Mouse (Mus musculus): ENCODE data around the gene 1700066M21Rik. TPM values are rescaled to one million over a fixed set of nuclear protein-coding genes. Genes with fewer than 3 reads are reported as not detected.

Gene 1700066M21Rik
- polyA plus RNA-seq, 1 experiment from 2014 or later = 22.3 TPM

DNA sequence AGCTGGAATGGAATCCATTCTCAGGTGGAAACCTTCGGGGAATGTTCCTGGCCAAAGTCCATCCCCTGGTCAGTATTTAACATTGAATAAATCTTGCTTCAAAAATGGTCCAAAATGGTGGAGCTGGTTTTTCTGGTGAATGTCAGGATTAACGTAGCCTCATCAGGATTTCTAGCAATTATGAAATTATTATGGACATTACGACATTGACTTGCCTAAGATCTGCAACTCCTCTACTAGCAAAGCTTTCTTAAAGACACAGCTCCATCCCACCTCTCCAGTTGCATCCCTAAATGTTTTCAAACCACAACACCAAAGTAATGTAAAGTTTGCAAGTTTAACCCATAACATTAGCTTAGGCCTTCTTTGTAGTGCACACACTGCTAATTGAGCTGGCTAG is 10.0 kb upstream of the 1700066M21Rik start:
- H3K9ac ChIP-seq = no peak overlapping the region
- no peak overlapping the region for H3K27ac ChIP-seq
- no peaks in the 10 kb centered on the region for H3K9me3 ChIP-seq (replicated peaks)
- no peaks in the 10 kb centered on the region for H3K36me3 ChIP-seq (ENCODE audit: poor library complexity, severe bottlenecking)
- no peaks in the 10 kb centered on the region for H3K4me1 ChIP-seq
- ATAC-seq = no peak
- H3K27me3 ChIP-seq = no peaks in the 10 kb centered on the region
- H3K4me2 ChIP-seq = no peak overlapping the region
- no peak overlapping the region for H3K4me3 ChIP-seq
- WGBS = 93% methylated on average over 3 of the region's 3 CpGs

DNA sequence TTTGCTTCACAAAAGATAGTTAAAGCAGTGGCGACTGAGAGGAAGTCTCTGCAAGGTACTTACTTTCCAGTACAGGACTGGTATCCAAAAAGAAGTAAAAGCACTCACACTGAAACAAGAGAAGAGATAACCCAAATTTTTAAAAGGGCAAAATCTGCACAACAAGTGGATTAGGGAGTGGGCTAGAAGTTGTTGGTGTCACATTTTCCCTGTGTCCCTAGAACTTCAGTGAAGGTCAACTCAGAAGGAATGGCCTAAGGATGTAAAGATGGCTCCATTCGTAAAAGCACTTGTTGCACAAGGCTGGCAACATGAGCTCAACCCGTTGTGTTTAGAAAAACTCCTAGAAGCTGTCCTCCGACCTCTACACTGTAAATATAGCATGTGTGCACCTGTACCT is 8.3 kb upstream of the 1700066M21Rik start:
- no peak overlapping the region for H3K27ac ChIP-seq
- H3K4me1 ChIP-seq = no peaks in the 10 kb centered on the region
- no peaks in the 10 kb centered on the region for H3K9me3 ChIP-seq (replicated peaks)
- no peak overlapping the region for H3K9ac ChIP-seq
- ATAC-seq = no peak
- H3K36me3 ChIP-seq (ENCODE audit: poor library complexity, severe bottlenecking) = no peaks in the 10 kb centered on the region
- no peak overlapping the region for H3K4me2 ChIP-seq
- H3K4me3 ChIP-seq = no peak overlapping the region
- no peaks in the 10 kb centered on the region for H3K27me3 ChIP-seq
- WGBS = 85% methylated on average over 4 of the region's 4 CpGs

DNA sequence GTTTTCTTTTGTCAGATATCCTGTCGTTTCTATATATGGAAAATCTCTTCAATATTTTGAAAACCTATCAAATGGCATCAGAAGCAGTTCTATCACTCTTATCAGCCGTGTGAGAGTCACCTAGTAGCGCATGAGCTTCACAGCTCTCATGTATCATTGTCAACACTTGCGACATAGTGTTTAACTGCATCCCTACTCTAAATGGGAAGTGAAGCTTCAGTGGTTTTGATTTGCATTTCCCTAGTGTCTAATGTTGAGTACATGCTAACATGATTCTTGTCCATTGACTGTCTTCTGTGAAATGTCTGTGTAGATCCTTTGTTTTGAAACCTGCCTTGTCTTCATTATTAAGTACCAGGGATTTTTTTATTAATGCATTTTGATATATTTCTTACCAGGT is 7.0 kb upstream of the 1700066M21Rik start:
- no peak overlapping the region for H3K27ac ChIP-seq
- 95% methylated on average over 4 of the region's 4 CpGs for WGBS
- no peaks in the 10 kb centered on the region for H3K4me1 ChIP-seq
- no peaks in the 10 kb centered on the region for H3K27me3 ChIP-seq
- no peak overlapping the region for H3K9ac ChIP-seq
- no peak for ATAC-seq
- no peak overlapping the region for H3K4me3 ChIP-seq
- no peaks in the 10 kb centered on the region for H3K36me3 ChIP-seq (ENCODE audit: poor library complexity, severe bottlenecking)
- H3K9me3 ChIP-seq (replicated peaks) = no peaks in the 10 kb centered on the region
- H3K4me2 ChIP-seq = no peak overlapping the region

DNA sequence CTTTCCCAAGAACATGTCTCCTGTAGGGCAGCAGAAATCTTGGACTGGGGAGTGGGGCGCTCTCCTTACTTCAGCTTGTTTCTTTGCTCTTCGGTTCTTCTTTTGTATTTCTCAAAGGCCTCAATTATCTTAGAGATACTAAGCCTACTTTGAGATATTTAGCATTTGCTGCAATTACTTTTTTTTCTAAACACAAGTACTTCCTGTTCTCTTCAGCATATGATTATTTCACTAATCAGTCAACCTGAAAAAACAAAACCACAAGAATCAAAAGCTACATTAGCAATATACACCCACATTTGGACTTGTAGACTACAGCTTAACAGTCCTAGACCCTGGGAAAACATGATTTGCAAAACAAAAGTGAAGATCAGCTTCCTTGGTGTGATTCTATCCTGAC is 2.1 kb upstream of the 1700066M21Rik start:
- Histone ChIP-seq H3K36me3 (ENCODE audit: poor library complexity, severe bottlenecking) (no peaks in the 10 kb centered on the region), H3K27me3 (no peaks in the 10 kb centered on the region), H3K9ac (no peak overlapping the region), H3K27ac (no peak overlapping the region), H3K4me3 (no peak overlapping the region), H3K4me2 (no peak overlapping the region), H3K9me3 (replicated peaks) (no peaks in the 10 kb centered on the region), H3K4me1 (peaks cover 22% of the 10 kb centered on the region)
- WGBS = 91% methylated on average over 2 of the region's 2 CpGs
- no peak for ATAC-seq

DNA sequence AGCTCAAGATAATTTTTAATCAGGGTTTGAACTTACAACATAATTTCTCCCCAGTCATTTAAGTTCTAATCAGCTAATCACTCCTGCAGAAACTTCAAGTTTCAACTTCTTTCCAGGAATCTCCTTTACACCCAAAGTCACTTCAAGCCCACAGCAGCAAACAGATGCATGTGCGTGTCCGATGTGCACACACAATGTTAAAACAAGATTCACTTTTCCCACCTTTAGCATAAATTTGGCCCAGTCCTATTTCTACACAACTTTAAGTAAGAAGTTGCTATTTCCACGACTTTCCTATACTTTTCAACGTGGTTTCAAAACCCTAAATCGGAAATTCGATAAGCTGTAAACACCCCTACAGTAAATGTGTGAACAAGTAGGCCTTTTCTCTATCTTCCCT is 614 bp upstream of the 1700066M21Rik start:
- ATAC-seq = no peak
- H3K4me2 ChIP-seq = peak overlapping the region; percentile 89
- WGBS = 69% methylated on average over 6 of the region's 6 CpGs
- no peaks in the 10 kb centered on the region for H3K27me3 ChIP-seq
- H3K4me3 ChIP-seq = peak overlapping the region; percentile 67
- no peak overlapping the region for H3K27ac ChIP-seq
- H3K36me3 ChIP-seq (ENCODE audit: poor library complexity, severe bottlenecking) = no peaks in the 10 kb centered on the region; the same call in 1 of the 2 replicates
- no peaks in the 10 kb centered on the region for H3K9me3 ChIP-seq (replicated peaks)
- H3K4me1 ChIP-seq = peaks cover 22% of the 10 kb centered on the region
- no peak overlapping the region for H3K9ac ChIP-seq

DNA sequence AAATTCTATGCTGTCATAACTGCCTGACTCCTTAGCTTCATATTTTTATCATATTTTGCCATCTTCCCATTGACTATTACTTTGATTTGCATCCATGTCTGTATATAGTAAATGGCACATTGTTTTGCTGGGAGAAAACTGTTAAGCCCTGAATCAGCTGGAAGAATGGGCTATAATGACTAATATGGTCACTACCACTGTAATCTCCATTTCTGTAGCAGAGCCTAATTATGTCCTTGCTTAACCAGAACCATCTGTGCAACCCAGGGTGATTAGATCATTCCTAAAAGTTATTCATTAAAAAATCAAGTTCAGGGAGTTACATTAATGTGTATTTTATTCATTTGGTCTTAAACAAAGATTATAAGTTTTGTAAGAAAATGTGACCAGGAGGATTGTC is 9.1 kb downstream of the 1700066M21Rik start:
- Histone ChIP-seq H3K36me3 (ENCODE audit: poor library complexity, severe bottlenecking) (peaks cover 4% of the 10 kb centered on the region; the same call in 1 of the 2 replicates), H3K9ac (no peak overlapping the region), H3K9me3 (replicated peaks) (no peaks in the 10 kb centered on the region), H3K4me2 (no peak overlapping the region), H3K4me3 (no peak overlapping the region), H3K4me1 (peaks cover 18% of the 10 kb centered on the region), H3K27ac (no peak overlapping the region), H3K27me3 (no peaks in the 10 kb centered on the region)
- no peak for ATAC-seq

DNA sequence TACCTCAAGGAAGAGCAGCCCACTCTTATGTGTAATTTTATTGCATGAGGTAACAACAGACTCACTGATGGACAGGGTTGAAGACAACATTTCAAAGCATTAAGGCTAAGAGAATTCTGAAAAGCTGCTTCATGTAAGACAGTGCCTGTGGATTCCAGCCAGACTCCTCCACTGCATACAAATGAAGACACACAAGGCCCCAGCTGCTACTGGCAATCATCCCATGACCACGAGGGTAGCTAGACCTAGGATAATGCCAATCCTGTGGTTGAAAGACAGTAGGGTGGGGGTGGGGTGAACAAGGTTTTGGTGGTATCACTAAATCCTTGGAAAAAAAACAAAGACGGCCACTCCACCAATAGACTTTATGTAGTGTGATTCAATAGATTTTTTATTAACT is 10.5 kb downstream of the 1700066M21Rik start:
- Histone ChIP-seq H3K9ac (no peak overlapping the region), H3K4me3 (no peak overlapping the region), H3K4me2 (no peak overlapping the region), H3K4me1 (peaks cover 18% of the 10 kb centered on the region), H3K27me3 (no peaks in the 10 kb centered on the region), H3K9me3 (replicated peaks) (no peaks in the 10 kb centered on the region), H3K27ac (peak overlapping the region; percentile 37), H3K36me3 (ENCODE audit: poor library complexity, severe bottlenecking) (peaks cover 6% of the 10 kb centered on the region; the same call in 1 of the 2 replicates)
- ATAC-seq = peak; percentile 96
- 26% methylated on average over 2 of the region's 2 CpGs for WGBS

DNA sequence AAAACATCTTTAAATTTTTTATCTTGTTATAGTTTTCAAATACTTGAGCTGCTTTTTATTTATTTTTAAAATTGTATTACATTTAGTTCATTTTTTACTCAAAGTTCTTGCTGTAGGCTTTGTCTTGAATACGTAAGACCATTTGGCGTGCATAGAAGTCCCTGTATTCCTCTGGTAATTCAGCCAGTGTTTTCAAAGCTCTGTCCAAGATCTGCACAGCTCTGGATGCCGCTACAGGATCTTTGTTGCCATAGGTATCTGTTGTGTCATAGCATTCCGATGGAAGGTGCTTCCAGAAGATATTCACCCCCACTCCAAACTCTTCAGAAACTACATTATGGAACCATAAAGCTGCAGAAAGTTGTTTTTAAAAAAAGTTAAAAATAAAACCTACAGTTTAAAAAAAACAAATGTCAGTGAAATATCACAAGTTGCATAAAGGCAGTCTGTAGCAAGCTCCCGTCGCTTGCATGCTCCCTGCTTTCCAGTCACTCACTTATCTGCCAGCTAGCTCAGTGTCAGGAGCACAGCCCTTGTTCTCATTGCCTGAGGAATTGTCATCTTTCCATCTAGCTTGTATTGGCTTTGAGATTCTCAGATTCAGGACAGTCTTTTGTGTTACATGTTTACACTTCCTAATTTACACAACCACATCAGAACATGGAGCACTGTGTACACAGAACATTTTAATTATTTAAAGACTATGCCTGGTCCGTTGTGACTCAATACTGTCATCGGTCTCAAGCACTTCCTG is 11.2 kb downstream of the 1700066M21Rik start:
- Histone ChIP-seq H3K27ac (peak overlapping the region; percentile 66), H3K9me3 (replicated peaks) (no peaks in the 10 kb centered on the region), H3K4me2 (no peak overlapping the region), H3K27me3 (no peaks in the 10 kb centered on the region), H3K4me3 (no peak overlapping the region), H3K36me3 (ENCODE audit: poor library complexity, severe bottlenecking) (peaks cover 12% of the 10 kb centered on the region; the same call in 1 of the 2 replicates), H3K4me1 (peaks cover 18% of the 10 kb centered on the region), H3K9ac (no peak overlapping the region)
- 82% methylated on average over 8 of the region's 8 CpGs for WGBS
- ATAC-seq = peak; percentile 39

DNA sequence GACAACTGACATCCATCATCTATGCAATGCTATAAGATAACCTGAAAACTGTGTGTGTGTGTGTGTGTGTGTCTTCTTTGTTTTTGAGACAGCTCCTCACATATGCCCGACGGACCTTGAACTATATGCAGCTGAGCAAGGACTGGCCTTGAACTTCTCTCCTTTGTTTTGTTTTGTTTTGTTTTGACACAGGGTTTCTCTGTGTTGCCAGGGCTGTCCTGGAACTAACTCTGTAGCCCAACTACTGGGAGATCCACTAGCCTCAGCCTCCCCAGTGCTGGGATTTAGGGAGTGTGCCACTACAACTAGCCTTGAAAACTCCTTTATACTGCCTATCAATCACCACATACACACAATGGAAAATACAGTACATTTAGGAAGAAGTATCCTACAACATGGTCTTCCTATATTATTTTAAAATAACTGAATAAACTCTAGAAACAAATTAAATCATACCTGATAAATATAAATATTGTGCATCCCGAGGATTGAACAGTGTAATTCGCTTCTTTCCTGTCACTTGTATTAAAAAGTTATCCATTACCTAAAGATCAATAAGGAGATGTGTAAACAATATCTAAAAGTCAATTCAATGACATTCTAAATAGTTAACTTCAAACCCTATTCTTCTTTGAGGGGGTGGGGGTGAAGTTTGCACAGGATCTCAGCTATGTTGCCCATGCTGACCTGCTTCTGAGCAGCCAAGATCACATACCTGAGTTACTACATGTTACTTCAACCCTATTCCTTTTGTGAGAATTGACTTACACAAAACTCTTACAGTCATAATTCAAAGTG is 13.8 kb downstream of the 1700066M21Rik start:
- Histone ChIP-seq H3K9ac (no peak overlapping the region), H3K9me3 (replicated peaks) (no peaks in the 10 kb centered on the region), H3K36me3 (ENCODE audit: poor library complexity, severe bottlenecking) (peaks cover 22% of the 10 kb centered on the region), H3K27me3 (no peaks in the 10 kb centered on the region), H3K4me3 (no peak overlapping the region), H3K4me2 (no peak overlapping the region), H3K4me1 (peaks cover 18% of the 10 kb centered on the region), H3K27ac (no peak overlapping the region)
- 84% methylated on average over 4 of the region's 4 CpGs for WGBS
- ATAC-seq = no peak

DNA sequence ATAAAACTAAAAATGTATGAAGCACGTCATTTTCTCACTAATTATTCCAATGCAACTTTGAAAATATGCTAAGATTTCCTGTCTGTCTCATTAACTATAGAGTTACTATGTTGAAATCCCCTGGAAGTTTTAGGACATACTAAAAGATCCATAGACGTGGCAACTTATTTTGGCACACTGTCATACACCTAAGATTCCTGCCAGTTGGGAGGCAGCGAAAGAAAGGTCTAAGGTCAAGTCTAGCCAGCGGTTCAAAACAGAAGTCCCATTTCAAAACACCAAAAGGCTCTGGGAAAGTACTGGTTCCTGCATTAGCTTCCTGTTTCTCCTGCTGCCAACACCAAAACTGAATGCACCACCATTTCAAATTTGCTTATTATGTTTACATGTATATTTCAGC is 15.0 kb downstream of the 1700066M21Rik start:
- Histone ChIP-seq H3K9ac (no peak overlapping the region), H3K9me3 (replicated peaks) (no peaks in the 10 kb centered on the region), H3K4me2 (no peak overlapping the region), H3K4me1 (peaks cover 11% of the 10 kb centered on the region), H3K27me3 (no peaks in the 10 kb centered on the region), H3K36me3 (ENCODE audit: poor library complexity, severe bottlenecking) (peaks cover 29% of the 10 kb centered on the region), H3K4me3 (no peak overlapping the region), H3K27ac (no peak overlapping the region)
- 83% methylated on average over 4 of the region's 4 CpGs for WGBS
- ATAC-seq = no peak

DNA sequence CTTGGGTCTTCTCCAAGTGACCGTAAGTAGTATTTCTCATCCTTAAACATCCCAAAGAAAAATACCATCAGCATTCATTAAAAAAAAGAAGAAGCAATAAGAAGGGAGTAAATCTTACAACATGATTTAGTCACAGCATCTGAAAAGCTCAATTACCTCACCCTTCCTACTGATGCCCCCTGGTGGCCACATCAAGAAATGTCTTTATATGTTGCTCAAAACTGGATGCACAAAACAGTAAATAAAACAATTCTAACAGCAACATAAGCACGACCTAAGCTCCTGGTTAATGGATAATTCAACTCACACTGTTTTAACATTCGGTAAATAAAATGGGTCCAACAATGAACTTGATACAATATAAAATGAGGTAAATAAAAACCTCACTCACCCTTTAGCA is 16.6 kb downstream of the 1700066M21Rik start:
- ATAC-seq = no peak

DNA sequence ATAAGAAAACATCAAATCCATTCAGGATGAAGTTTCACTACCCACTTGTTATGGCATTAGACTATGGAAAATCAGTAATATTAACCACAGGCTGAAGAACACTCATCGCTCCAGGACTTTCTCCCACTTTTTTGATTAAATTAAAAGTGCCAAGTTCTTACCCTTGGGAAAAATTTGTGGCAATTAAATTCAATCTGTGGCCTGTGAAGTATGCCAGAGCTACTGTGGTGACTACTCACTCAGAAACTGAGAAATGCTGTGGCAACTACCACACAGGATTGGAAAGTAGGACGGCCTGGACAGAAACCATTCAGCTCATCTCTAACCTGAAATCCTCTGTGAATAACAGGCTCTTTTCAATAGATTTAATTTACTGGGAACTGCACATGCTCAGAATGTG is 22.9 kb downstream of the 1700066M21Rik start:
- H3K9me3 ChIP-seq (replicated peaks) = no peaks in the 10 kb centered on the region
- no peak for ATAC-seq
- H3K4me2 ChIP-seq = no peak overlapping the region
- H3K27me3 ChIP-seq = no peaks in the 10 kb centered on the region
- H3K9ac ChIP-seq = no peak overlapping the region
- H3K36me3 ChIP-seq (ENCODE audit: poor library complexity, severe bottlenecking) = peaks cover 22% of the 10 kb centered on the region
- peaks cover 4% of the 10 kb centered on the region for H3K4me1 ChIP-seq
- 90% methylated on average over 2 of the region's 2 CpGs for WGBS
- no peak overlapping the region for H3K27ac ChIP-seq
- no peak overlapping the region for H3K4me3 ChIP-seq

More for the DNA sequence above, 16.6 kb downstream of the 1700066M21Rik start:
- Histone ChIP-seq H3K4me1 (no peaks in the 10 kb centered on the region), H3K9ac (no peak overlapping the region), H3K27ac (no peak overlapping the region), H3K36me3 (ENCODE audit: poor library complexity, severe bottlenecking) (peaks cover 35% of the 10 kb centered on the region), H3K27me3 (no peaks in the 10 kb centered on the region), H3K9me3 (replicated peaks) (no peaks in the 10 kb centered on the region), H3K4me3 (no peak overlapping the region), H3K4me2 (no peak overlapping the region)
- WGBS = 74% methylated on average over 3 of the region's 3 CpGs

Data from forebrain, embryonic 13.5 days (tissue).